Mouse (Mus musculus) limb, embryonic 12.5 days (tissue): ENCODE data around the gene Mthfd2. TPM values are rescaled to one million over a fixed set of nuclear protein-coding genes. Genes with fewer than 3 reads are reported as not detected.
A peak's percentile ranks its signal among the peaks of the same experiment; 100 is the strongest.

Source experiments
- ATAC-seq: fragments of 200-750 bp; cut with Nextera tagmentation; 2 replicates; pipeline ENCODE4 v1.8.0; 2017; ENCODE audit warnings: low read depth, moderate TSS enrichment; ENCODE audit not compliant: insufficient number of reproducible peaks, insufficient read depth, low FRiP score, low TSS enrichment
- H3K27ac ChIP-seq: fragments of 300-500 bp; sonication (generic); 2 replicates; pipeline ENCODE4 v1.5.1; 2016; ENCODE audit warnings: mild to moderate bottlenecking, moderate library complexity
- H3K27me3 ChIP-seq: fragments of 300-500 bp; sonication (generic); 2 replicates; pipeline ENCODE4 v1.6.1; 2016; ENCODE audit warnings: mild to moderate bottlenecking, moderate library complexity
- H3K36me3 ChIP-seq: fragments of 300-500 bp; sonication (generic); 2 replicates; pipeline ENCODE4 v1.6.1; 2016; ENCODE audit warnings: mild to moderate bottlenecking, moderate library complexity
- H3K4me1 ChIP-seq: fragments of 300-500 bp; sonication (generic); replicated peaks from 2 replicates; pipeline ENCODE4 v1.6.1; 2016
- H3K4me2 ChIP-seq: fragments of 300-500 bp; sonication (generic); 2 replicates; pipeline ENCODE4 v1.6.1; 2016; ENCODE audit warnings: mild to moderate bottlenecking, moderate library complexity
- H3K4me3 ChIP-seq: fragments of 300-500 bp; sonication (generic); replicated peaks from 2 replicates; pipeline ENCODE4 v1.5.1; 2016; ENCODE audit warnings: mild to moderate bottlenecking
- H3K9ac ChIP-seq: fragments of 300-500 bp; sonication (generic); replicated peaks from 2 replicates; pipeline ENCODE4 v1.6.1; 2016; ENCODE audit warnings: mild to moderate bottlenecking, moderate library complexity
- H3K9me3 ChIP-seq: fragments of 300-500 bp; sonication (generic); 2 replicates; pipeline ENCODE4 v1.6.1; 2016; ENCODE audit warnings: mild to moderate bottlenecking, moderate library complexity
- WGBS: fragments of 180-500 bp; shearing (Covaris S2); methylation state at CpG from one replicate; pipeline ENCODE4 v1.1.7; 2016; 5-methylcytosine and 5-hydroxymethylcytosine counted together
- polyA plus RNA-seq: library from polyadenylated mRNA; unstranded; fragments of >200 nt; fragmentation: Nextera tagmentation; extraction: Ambion mirVana; gene quantifications from 2 replicates; pipeline ENCODE4 v1.2.1, GENCODE M21; 2016

Mthfd2 gene
- polyA plus RNA-seq, result 43.2 and 47.1 TPM in 2 replicates

DNA sequence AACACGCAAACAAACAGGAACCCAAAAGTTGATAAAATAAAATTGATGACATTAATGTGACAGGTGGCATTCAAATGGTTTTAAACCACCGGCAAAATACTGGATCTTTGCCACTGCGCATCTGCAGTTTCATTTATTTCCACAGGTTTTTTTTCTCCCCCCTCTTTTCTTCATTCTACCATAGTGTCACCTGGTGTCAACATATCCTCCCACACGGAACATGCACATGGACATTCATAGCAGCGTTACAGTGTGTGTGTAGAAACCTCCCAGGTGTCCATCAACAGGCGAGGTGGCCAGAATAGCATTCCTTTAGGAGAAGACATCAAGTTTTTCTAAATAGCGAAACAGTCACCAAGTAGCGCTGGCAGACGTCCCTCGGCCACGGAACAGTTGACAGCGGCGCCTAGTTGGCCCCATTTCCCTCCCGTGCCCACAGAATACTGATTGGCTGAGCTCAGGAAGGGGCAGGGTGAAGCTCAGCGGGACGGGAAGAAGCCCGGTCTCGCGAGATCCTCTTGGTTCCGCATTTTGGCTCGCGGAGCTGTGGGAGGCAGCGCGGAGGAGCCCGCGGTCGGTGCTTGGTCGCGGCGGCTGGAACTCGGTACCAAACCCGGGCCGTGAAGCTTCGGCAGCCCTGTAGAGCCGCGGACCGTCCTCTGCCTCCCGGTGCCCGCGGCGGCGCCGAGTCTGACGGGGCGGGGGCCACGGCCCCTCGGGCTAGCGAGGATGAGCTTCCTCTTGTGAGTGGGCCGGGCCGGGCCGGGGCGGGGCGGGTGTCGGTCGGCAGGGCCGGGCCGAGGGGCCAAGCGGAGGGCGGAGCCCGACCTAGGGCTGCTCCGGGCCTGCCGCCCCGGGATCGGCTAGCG, at the start of gene Mthfd2, which contains the start of gene Mob1a:
Gene Mthfd2, minus strand, starts transcription at position 384 of the 869 bp plus-strand sequence.
Gene Mob1a, plus strand, starts transcription at position 492 of the 869 bp plus-strand sequence.
- H3K36me3 ChIP-seq, result peaks cover 11% of the 10 kb centered on the region
- peak within 1 kb of the TSS; percentile 94 for H3K9ac ChIP-seq
- H3K4me1 ChIP-seq, result peaks cover 15% of the 10 kb centered on the region
- H3K27ac ChIP-seq, result peak within 1 kb of the TSS; percentile 95
- H3K9me3 ChIP-seq, result no peaks in the 10 kb centered on the region
- no peaks in the 10 kb centered on the region; the same call in 1 of the 2 replicates for H3K27me3 ChIP-seq
- H3K4me2 ChIP-seq, result peak within 1 kb of the TSS; percentile 63
- H3K4me3 ChIP-seq, result peak within 1 kb of the TSS; percentile 92
- WGBS, result under 1% methylated on average over 64 of the region's 65 CpGs
- peak; percentile 97 for ATAC-seq

DNA sequence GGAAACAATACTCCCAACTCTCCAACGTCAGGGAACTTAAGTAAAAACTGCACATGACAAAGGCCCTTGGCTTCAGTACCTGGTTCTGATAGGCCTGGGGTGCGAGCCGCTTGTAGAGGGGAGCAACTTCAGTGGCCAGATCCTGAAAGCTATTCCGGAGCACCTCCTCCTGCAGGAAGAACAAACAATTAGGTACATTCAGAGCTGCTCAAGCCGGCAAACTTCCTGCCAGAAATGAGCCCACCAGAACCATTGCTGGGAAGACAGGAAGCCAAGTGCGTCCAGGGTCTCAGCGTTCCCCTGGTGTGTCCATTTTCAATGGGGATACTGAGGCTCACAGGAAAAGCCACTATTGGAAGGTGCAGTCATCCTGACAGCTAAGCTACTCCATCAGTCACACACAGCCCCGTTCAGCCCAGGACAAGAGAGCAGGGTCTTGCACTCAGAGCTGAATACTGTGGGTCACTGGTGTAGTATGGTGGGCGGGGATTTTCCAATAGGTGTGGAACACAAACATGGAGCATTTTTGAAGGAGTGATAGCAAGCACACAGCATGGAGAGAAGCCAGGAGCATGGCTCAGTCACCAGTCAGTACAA, 48.1 kb upstream of the Mthfd2 start:
- 92% methylated on average over 9 of the region's 9 CpGs for WGBS
- H3K9ac ChIP-seq, result no peak overlapping the region
- ATAC-seq, result no peak
- H3K9me3 ChIP-seq, result no peaks in the 10 kb centered on the region
- H3K4me2 ChIP-seq, result no peak overlapping the region
- H3K4me3 ChIP-seq, result no peak overlapping the region
- no peaks in the 10 kb centered on the region for H3K4me1 ChIP-seq
- H3K36me3 ChIP-seq, result peaks cover 100% of the 10 kb centered on the region
- no peak overlapping the region for H3K27ac ChIP-seq
- no peaks in the 10 kb centered on the region for H3K27me3 ChIP-seq

DNA sequence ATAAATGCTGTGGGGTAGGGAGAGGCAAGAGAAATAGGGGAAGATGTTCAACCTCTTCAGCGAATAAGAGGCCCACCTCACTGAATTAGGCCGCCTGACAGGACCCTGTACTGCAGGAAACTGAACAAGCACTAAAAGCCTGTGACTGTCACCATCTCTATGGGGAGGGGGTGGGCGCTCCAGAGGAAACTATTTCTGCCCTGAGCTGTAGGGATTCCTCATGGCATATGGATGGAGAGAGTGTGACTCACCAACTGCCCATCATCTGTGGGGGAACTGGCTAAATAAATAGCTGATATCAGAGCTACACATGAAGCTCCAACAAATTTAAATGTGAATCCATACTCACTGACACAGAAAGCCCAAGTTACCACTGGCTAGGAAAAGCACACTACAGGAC, 45.6 kb upstream of the Mthfd2 start:
- Histone ChIP-seq H3K4me1 (no peaks in the 10 kb centered on the region), H3K4me2 (no peak overlapping the region), H3K4me3 (no peak overlapping the region), H3K9me3 (no peaks in the 10 kb centered on the region), H3K27ac (no peak overlapping the region), H3K27me3 (no peaks in the 10 kb centered on the region), H3K36me3 (peaks cover 98% of the 10 kb centered on the region), H3K9ac (no peak overlapping the region)
- no peak for ATAC-seq
- 85% methylated on average over 3 of the region's 3 CpGs for WGBS

DNA sequence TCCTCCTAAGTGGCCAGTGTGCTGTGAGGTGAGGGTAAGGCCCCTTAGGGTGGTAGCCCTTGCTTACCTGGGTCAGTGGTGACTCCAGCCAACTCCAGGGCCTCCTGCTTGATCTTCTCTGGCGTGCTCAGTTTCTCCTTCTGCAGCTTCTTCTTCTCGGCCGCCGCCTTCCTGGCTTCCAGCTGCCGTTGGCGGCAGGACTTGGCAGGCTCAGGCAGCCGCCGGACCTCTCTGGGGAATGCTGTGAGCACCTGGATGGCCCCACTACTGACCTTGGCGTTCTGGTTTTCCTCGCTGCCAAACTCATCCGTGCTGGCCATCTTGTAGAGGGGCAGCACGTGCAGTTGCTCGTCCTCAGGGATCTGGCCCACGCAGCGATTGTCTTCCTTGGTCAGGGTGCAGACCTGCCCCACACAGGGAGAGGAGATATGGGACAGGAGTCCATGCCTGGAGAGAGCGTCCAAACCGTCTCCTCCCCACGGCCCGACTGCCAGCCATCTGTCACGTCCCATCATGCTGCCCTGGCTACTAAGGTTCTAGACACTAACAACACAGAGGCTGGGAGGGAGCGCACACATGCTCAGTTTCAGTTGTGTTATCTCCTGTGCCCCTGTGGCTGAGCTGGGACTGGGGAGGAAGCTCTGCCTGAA, 44.7 kb upstream of the Mthfd2 start:
- Histone ChIP-seq H3K9me3 (no peaks in the 10 kb centered on the region), H3K27ac (no peak overlapping the region), H3K36me3 (peaks cover 93% of the 10 kb centered on the region), H3K9ac (no peak overlapping the region), H3K4me2 (no peak overlapping the region), H3K4me3 (no peak overlapping the region), H3K27me3 (no peaks in the 10 kb centered on the region), H3K4me1 (no peaks in the 10 kb centered on the region)
- ATAC-seq, result no peak
- WGBS, result 90% methylated on average over 21 of the region's 21 CpGs

DNA sequence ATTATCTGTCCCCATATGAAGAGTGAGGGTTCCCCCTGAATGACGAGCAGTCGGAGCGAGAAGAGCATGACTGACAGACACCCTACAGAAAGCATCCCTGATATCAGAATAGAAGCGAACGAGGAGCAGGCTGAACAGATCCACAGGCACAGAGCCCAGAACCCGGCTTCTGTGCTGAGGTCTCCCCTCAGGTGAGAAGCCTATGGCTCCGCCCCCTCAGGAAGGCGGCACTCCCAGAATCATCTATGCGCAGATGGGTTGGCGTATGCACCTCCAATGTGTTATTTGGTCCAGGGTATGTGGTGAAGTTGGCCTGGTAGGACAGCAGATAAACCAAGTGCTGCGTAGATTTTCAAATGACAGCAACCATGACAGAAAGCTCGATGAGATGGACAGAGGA, 37.4 kb upstream of the Mthfd2 start:
- H3K4me3 ChIP-seq, result no peak overlapping the region
- H3K9me3 ChIP-seq, result no peaks in the 10 kb centered on the region
- H3K27ac ChIP-seq, result no peak overlapping the region
- no peaks in the 10 kb centered on the region for H3K4me1 ChIP-seq
- no peak overlapping the region for H3K4me2 ChIP-seq
- ATAC-seq, result no peak
- H3K36me3 ChIP-seq, result peaks cover 78% of the 10 kb centered on the region
- H3K9ac ChIP-seq, result no peak overlapping the region
- no peaks in the 10 kb centered on the region for H3K27me3 ChIP-seq
- WGBS, result 91% methylated on average over 12 of the region's 12 CpGs

DNA sequence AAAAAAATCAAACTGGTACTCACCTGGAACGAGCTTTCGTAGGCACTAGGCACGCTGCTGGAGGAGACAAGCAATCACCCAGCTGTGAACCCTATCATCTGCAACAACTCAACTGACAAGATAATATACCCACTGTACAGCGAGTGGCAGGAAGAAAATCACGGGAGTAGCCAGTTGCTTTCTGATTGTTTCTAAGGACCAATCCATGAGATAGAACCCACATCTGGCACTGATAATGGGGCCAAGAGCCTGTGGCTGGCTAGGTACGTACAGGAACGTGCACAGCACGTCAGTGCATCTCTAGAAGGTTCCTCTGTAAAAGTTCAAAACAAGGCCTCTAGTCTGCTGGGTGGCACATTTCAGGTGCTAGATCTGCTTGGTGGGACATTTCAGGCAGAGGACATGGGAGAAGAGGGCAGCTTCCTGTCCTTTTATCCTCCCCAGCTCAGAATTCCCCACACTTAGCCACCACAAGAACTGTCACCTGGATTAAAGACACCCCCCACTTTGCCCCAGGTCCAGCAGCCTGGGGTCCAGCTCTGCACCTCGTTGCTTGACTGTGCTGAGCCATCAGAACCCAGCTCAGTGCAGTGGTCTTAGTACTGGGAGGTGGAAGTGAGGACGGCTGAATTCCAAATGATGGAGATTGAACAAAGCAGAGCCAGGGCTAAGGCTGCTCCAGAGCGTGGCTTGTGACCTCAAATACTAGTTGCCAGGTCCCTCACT, 36.0 kb upstream of the Mthfd2 start:
- ATAC-seq, result no peak
- H3K9ac ChIP-seq, result no peak overlapping the region
- H3K27me3 ChIP-seq, result no peaks in the 10 kb centered on the region
- H3K4me1 ChIP-seq, result no peaks in the 10 kb centered on the region
- WGBS, result 77% methylated on average over 11 of the region's 11 CpGs
- no peaks in the 10 kb centered on the region for H3K9me3 ChIP-seq
- no peak overlapping the region for H3K4me3 ChIP-seq
- H3K36me3 ChIP-seq, result peaks cover 75% of the 10 kb centered on the region
- no peak overlapping the region for H3K4me2 ChIP-seq
- H3K27ac ChIP-seq, result 0 out of 2 replicates have a peak overlapping the region, but pooled peaks have one; percentile 12

DNA sequence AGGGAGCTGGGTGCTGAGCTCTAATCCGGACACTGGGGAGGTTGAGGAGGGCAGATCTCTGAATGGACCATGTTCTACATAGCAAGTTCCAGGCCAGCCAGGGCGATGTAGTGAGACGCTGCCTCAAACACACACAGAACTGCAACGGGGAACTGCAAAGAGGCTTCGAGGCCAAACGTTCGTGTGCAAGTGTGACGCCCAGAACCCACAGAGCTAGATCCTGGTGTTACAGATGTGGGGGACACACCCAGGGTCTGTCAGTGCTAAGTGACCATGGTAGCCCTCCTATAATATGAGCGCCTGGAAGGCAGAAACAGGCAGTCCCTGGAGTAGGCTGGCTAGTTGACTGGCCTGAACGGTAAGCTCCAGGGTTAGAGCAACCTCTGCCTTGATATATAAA, 31.7 kb upstream of the Mthfd2 start:
- no peak overlapping the region for H3K4me2 ChIP-seq
- H3K9me3 ChIP-seq, result no peaks in the 10 kb centered on the region
- no peak for ATAC-seq
- 93% methylated on average over 10 of the region's 10 CpGs for WGBS
- 0 out of 2 replicates have a peak overlapping the region, but pooled peaks have one; percentile 12 for H3K27ac ChIP-seq
- no peaks in the 10 kb centered on the region for H3K4me1 ChIP-seq
- H3K27me3 ChIP-seq, result no peaks in the 10 kb centered on the region
- no peak overlapping the region for H3K4me3 ChIP-seq
- H3K36me3 ChIP-seq, result peaks cover 83% of the 10 kb centered on the region
- no peak overlapping the region for H3K9ac ChIP-seq

DNA sequence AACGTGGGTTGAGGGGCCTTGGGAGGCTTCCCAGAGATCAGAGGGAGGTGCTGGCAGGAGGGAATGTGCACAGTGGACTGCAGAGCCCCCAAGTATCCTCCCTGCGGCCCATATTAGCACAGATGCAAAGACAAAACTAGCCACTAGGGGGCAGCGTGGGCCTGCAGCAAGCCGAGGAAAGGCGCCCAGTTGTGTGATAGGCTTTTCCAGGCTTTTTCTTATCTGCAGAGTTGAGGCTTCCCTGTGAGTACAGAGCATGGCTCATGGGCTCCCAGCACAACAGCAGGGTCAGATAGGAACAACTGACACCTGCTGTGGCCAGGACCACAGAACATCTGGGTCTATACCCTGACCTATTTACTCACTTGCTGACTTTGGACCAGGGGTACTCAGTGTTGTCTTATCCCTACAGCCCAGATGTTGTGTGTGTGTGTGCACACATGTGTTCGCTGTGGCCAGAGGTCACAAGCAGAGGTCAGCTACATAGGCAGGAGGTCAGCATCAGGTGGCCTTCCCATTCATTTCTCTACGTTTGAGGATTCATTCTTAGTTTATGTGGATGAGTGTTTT, 30.9 kb upstream of the Mthfd2 start:
- no peak overlapping the region for H3K4me2 ChIP-seq
- H3K4me1 ChIP-seq, result no peaks in the 10 kb centered on the region
- H3K9me3 ChIP-seq, result no peaks in the 10 kb centered on the region
- H3K9ac ChIP-seq, result no peak overlapping the region
- H3K27ac ChIP-seq, result no peak overlapping the region
- 26% methylated on average over 7 of the region's 7 CpGs for WGBS
- ATAC-seq, result peak; percentile 28; the same call in 1 of the 2 replicates
- no peaks in the 10 kb centered on the region for H3K27me3 ChIP-seq
- H3K36me3 ChIP-seq, result peaks cover 79% of the 10 kb centered on the region
- H3K4me3 ChIP-seq, result no peak overlapping the region

DNA sequence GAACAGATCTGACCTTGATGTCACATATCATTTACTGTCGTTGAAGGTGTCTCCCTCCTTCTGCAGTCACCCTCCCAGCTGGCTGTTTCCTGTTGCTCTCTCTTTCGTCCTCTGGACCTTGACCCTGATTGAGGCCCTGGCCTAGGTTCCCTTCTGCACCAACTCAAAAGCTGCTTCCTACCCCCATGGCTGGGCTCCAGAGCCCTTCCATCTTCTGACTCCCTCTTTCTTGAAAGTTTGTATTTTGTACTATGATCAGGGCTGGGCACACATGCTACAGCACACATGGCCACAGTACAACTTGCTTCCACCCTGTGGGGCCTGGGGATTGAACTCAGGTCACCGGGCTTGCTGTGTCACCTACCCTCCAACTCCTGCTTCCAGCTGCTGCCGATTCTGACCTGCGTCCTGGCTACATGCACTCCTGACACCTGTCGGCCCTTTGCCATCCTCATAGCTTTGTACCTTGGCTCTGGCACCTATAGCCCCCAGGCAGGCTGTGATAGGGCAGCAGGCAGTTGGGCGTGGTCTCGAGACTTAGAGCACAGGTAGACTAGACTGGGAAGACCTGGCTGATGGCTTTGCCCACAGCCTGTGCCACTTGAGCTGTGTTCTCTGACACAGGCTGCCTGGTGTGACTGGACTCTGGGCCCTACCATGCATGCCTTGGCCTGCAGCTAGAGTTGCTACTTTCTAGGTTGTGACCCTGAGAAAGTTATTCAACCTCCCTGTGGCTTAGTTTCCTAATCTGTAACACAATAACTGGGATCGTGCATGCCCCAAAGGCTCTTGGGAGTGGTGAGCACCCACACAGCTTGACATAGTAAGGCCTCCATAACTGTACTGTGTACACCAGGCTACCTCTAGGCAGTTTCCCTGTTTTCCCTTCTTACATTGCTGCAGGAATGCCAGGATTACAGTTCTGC, 29.4 kb upstream of the Mthfd2 start:
- H3K27me3 ChIP-seq, result no peaks in the 10 kb centered on the region
- H3K36me3 ChIP-seq, result peaks cover 68% of the 10 kb centered on the region
- no peaks in the 10 kb centered on the region for H3K9me3 ChIP-seq
- H3K4me1 ChIP-seq, result peaks cover 4% of the 10 kb centered on the region
- no peak for ATAC-seq
- H3K27ac ChIP-seq, result no peak overlapping the region
- H3K4me2 ChIP-seq, result no peak overlapping the region
- 81% methylated on average over 9 of the region's 9 CpGs for WGBS
- H3K9ac ChIP-seq, result 0 out of 2 replicates have a peak overlapping the region, but pooled peaks have one; percentile 27
- no peak overlapping the region for H3K4me3 ChIP-seq
